Mouse (Mus musculus) intestine, embryonic 16.5 days (tissue): ENCODE measurements around the gene Mia2. TPM values are rescaled to one million over a fixed set of nuclear protein-coding genes. Genes with fewer than 3 reads are reported as not detected.

ENCODE experiments used
- ATAC-seq: fragments of 200-750 bp; cut with Nextera tagmentation; 2 replicates; pipeline ENCODE4 v1.8.0; 2017; ENCODE audit warnings: moderate TSS enrichment, moderate library complexity
- H3K27ac ChIP-seq: fragments of 300-500 bp; sonication (generic); 2 replicates; pipeline ENCODE4 v1.5.1; 2014; ENCODE audit warnings: mild to moderate bottlenecking, low read length
- H3K27me3 ChIP-seq: fragments of 300-500 bp; sonication (generic); replicated peaks from 2 replicates; pipeline ENCODE4 v1.6.1; 2014; ENCODE audit warnings: low read length, control low read depth, mixed read lengths; ENCODE audit not compliant: control insufficient read depth, insufficient read depth
- H3K36me3 ChIP-seq: fragments of 300-500 bp; sonication (generic); 2 replicates; pipeline ENCODE4 v1.6.1; 2014; ENCODE audit warnings: low read length, control low read depth; ENCODE audit not compliant: control insufficient read depth, insufficient read depth
- H3K4me1 ChIP-seq: fragments of 300-500 bp; sonication (generic); 2 replicates; pipeline ENCODE4 v1.6.1; 2014; ENCODE audit warnings: low read length, control low read depth, mixed read lengths; ENCODE audit not compliant: control insufficient read depth, insufficient read depth
- H3K4me2 ChIP-seq: fragments of 300-500 bp; sonication (generic); 2 replicates; pipeline ENCODE4 v1.6.1; 2014; ENCODE audit warnings: low read depth, low read length, control low read depth
- H3K4me3 ChIP-seq: fragments of 300-500 bp; sonication (generic); 2 replicates; pipeline ENCODE4 v1.5.1; 2014; ENCODE audit warnings: mild to moderate bottlenecking, low read length
- H3K9ac ChIP-seq: fragments of 300-500 bp; sonication (generic); 2 replicates; pipeline ENCODE4 v1.6.1; 2014; ENCODE audit warnings: low read depth, low read length
- H3K9me3 ChIP-seq: fragments of 300-500 bp; sonication (generic); 2 replicates; pipeline ENCODE4 v1.6.1; 2016; ENCODE audit warnings: low read length, control low read depth; ENCODE audit not compliant: control insufficient read depth
- WGBS: fragments of 180-500 bp; shearing (Covaris S2); extraction: QIAGEN DNeasy Blood & Tissue Kit; methylation state at CpG from one replicate; pipeline ENCODE4 v1.1.7; 2014; 5-methylcytosine and 5-hydroxymethylcytosine counted together
- polyA plus RNA-seq: library from polyadenylated mRNA; unstranded; fragments of >200 nt; fragmentation: Nextera tagmentation; extraction: Ambion mirVana; gene quantifications from 2 replicates; pipeline ENCODE4 v1.2.1, GENCODE M21; 2015

Gene Mia2
- polyA plus RNA-seq, 1 experiment from 2014 or later = 88.2 TPM

GRCm38 (mm10) chr12:59169935-59170334 lies 74.3 kb downstream of the Mia2 start:
- WGBS = 91% methylated on average over 4 of the region's 4 CpGs
- H3K27ac ChIP-seq = no peak overlapping the region

GRCm38 (mm10) chr12:59177814-59178213 lies 82.2 kb downstream of the Mia2 start:
- H3K9me3 ChIP-seq = no peaks in the 10 kb centered on the region
- no peaks in the 10 kb centered on the region for H3K27me3 ChIP-seq
- H3K4me3 ChIP-seq = no peak overlapping the region
- no peaks in the 10 kb centered on the region for H3K4me1 ChIP-seq
- no peak overlapping the region for H3K27ac ChIP-seq
- no peak overlapping the region for H3K4me2 ChIP-seq
- no peak overlapping the region for H3K9ac ChIP-seq
- H3K36me3 ChIP-seq = peaks cover 24% of the 10 kb centered on the region
- WGBS = 91% methylated on average over 3 of the region's 3 CpGs
- ATAC-seq = no peak

More at GRCm38 (mm10) chr12:59169935-59170334, 74.3 kb downstream of the Mia2 start:
- H3K4me1 ChIP-seq = no peaks in the 10 kb centered on the region
- no peak overlapping the region for H3K9ac ChIP-seq
- no peaks in the 10 kb centered on the region for H3K27me3 ChIP-seq
- no peaks in the 10 kb centered on the region for H3K9me3 ChIP-seq
- no peak overlapping the region for H3K4me2 ChIP-seq
- no peak overlapping the region for H3K4me3 ChIP-seq
- no peak for ATAC-seq
- H3K36me3 ChIP-seq = peaks cover 2% of the 10 kb centered on the region; the same call in 1 of the 2 replicates

DNA sequence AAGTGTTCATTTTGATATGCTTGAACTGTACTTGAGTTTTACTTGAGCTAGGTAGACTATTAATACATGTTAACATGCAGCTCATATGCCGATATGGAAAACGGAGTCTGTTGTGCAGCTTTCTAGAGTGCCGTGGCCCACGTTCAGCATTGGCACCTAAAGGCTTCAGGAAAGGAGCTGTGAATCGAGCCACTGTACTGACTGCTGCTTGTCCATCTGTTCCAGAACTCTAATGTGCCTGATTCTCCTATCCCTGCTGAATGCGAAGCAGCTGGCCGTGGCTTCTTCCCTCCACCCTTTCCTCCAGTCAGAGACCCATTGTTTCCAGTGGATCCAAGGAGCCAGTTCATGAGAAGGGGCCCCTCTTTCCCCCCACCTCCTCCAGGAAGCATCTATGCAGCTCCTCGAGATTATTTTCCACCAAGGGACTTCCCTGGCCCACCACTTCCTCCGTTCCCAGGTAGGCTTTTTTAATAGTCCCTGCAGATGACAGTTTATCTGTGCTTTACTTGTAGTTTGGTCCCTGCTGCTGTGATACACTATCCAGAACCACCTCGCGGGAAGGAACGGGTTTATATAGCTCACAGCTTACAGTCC lies 92.6 kb downstream of the Mia2 start:
- no peaks in the 10 kb centered on the region for H3K4me1 ChIP-seq
- no peaks in the 10 kb centered on the region for H3K27me3 ChIP-seq
- H3K4me2 ChIP-seq = no peak overlapping the region
- H3K36me3 ChIP-seq = peaks cover 17% of the 10 kb centered on the region
- no peaks in the 10 kb centered on the region for H3K9me3 ChIP-seq
- ATAC-seq = no peak
- H3K9ac ChIP-seq = no peak overlapping the region
- no peak overlapping the region for H3K27ac ChIP-seq
- no peak overlapping the region for H3K4me3 ChIP-seq
- WGBS = 84% methylated on average over 12 of the region's 12 CpGs

GRCm38 (mm10) chr12:59193637-59194036 lies 98.0 kb downstream of the Mia2 start:
- Histone ChIP-seq H3K27me3 (no peaks in the 10 kb centered on the region), H3K9ac (no peak overlapping the region), H3K9me3 (no peaks in the 10 kb centered on the region), H3K27ac (no peak overlapping the region), H3K4me1 (no peaks in the 10 kb centered on the region), H3K36me3 (peaks cover 4% of the 10 kb centered on the region), H3K4me3 (no peak overlapping the region), H3K4me2 (no peak overlapping the region)
- no peak for ATAC-seq
- WGBS = 80% methylated on average over 3 of the region's 3 CpGs

- no peak overlapping the region for H3K27ac ChIP-seq
- no peak for ATAC-seq
- no peaks in the 10 kb centered on the region for H3K27me3 ChIP-seq
- H3K9ac ChIP-seq = no peak overlapping the region
- no peak overlapping the region for H3K4me3 ChIP-seq
- 70% methylated on average over 9 of the region's 9 CpGs for WGBS
- H3K9me3 ChIP-seq = no peaks in the 10 kb centered on the region
- H3K4me2 ChIP-seq = no peak overlapping the region
- H3K4me1 ChIP-seq = no peaks in the 10 kb centered on the region
- peaks cover 2% of the 10 kb centered on the region for H3K36me3 ChIP-seq
These were observed 98.9 kb downstream of the Mia2 start for GRCm38 (mm10) chr12:59194341-59195003.

- no peak overlapping the region for H3K4me3 ChIP-seq
- no peaks in the 10 kb centered on the region; the same call in 1 of the 2 replicates for H3K36me3 ChIP-seq
- H3K4me2 ChIP-seq = no peak overlapping the region
- H3K9ac ChIP-seq = no peak overlapping the region
- 82% methylated on average over 4 of the region's 4 CpGs for WGBS
- ATAC-seq = no peak
- H3K4me1 ChIP-seq = no peaks in the 10 kb centered on the region
- no peaks in the 10 kb centered on the region for H3K27me3 ChIP-seq
- no peaks in the 10 kb centered on the region for H3K9me3 ChIP-seq
- H3K27ac ChIP-seq = no peak overlapping the region
These were observed 99.5 kb downstream of the Mia2 start for GRCm38 (mm10) chr12:59195065-59195464.

GRCm38 (mm10) chr12:59195941-59196340 lies 100.3 kb downstream of the Mia2 start:
- H3K4me1 ChIP-seq = no peaks in the 10 kb centered on the region
- H3K4me2 ChIP-seq = no peak overlapping the region
- 83% methylated on average over 4 of the region's 4 CpGs for WGBS
- no peak overlapping the region for H3K4me3 ChIP-seq
- H3K27ac ChIP-seq = no peak overlapping the region
- H3K27me3 ChIP-seq = no peaks in the 10 kb centered on the region
- no peak overlapping the region for H3K9ac ChIP-seq
- H3K9me3 ChIP-seq = no peaks in the 10 kb centered on the region
- ATAC-seq = no peak
- no peaks in the 10 kb centered on the region; the same call in 1 of the 2 replicates for H3K36me3 ChIP-seq

DNA sequence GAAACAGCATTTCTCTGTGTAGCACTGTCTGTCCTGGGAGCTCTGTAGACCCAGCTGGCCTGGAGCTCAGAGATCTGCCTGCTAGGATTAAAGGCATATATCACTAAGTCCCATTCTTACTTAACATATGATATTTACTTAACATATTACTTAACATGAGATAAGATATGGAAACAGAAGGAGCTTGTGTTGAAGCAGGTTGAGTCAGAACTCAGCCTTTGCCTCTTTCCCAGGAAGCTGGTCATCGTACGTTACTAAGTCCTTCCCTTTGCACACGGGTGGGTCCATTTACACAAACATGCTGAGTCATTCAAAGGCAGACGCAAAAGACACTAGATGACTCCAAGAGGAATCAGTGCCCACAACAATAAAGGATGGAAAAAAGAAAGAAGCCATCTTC lies 103.2 kb downstream of the Mia2 start:
- no peak overlapping the region for H3K4me3 ChIP-seq
- H3K27me3 ChIP-seq = no peaks in the 10 kb centered on the region
- 58% methylated on average over 4 of the region's 4 CpGs for WGBS
- H3K36me3 ChIP-seq = no peaks in the 10 kb centered on the region; the same call in 1 of the 2 replicates
- H3K9me3 ChIP-seq = no peaks in the 10 kb centered on the region
- H3K27ac ChIP-seq = no peak overlapping the region
- H3K4me2 ChIP-seq = no peak overlapping the region
- no peaks in the 10 kb centered on the region for H3K4me1 ChIP-seq
- ATAC-seq = peak; percentile 96
- H3K9ac ChIP-seq = no peak overlapping the region

GRCm38 (mm10) chr12:59199361-59199760 lies 103.8 kb downstream of the Mia2 start:
- H3K4me3 ChIP-seq = no peak overlapping the region
- no peaks in the 10 kb centered on the region for H3K27me3 ChIP-seq
- 0 out of 2 replicates have a peak, but pooled peaks have one; percentile 17 for ATAC-seq
- no peaks in the 10 kb centered on the region for H3K9me3 ChIP-seq
- WGBS = 91% methylated on average over 2 of the region's 2 CpGs
- no peak overlapping the region for H3K9ac ChIP-seq
- H3K4me2 ChIP-seq = no peak overlapping the region
- no peaks in the 10 kb centered on the region for H3K4me1 ChIP-seq
- no peaks in the 10 kb centered on the region; the same call in 1 of the 2 replicates for H3K36me3 ChIP-seq
- H3K27ac ChIP-seq = no peak overlapping the region
